Mouse (Mus musculus) bone marrow macrophage, adult 2 months (primary cell): Measurements from ENCODE around the gene Arl4c. TPM values are rescaled to one million over a fixed set of nuclear protein-coding genes. Genes with fewer than 3 reads are reported as not detected.
A peak's percentile ranks its signal among the peaks of the same experiment; 100 is the strongest.

Experiments
- H3K27ac ChIP-seq: 2 replicates; pipeline ENCODE4 v1.5.1; 2012; ENCODE audit warnings: low read depth, low read length; ENCODE audit not compliant: insufficient read depth
- H3K4me1 ChIP-seq: 2 replicates; pipeline ENCODE4 v1.6.1; 2012; ENCODE audit warnings: low read length; ENCODE audit not compliant: control insufficient read depth, insufficient read depth
- H3K4me3 ChIP-seq: 2 replicates; pipeline ENCODE4 v1.5.1; 2012; ENCODE audit warnings: mild to moderate bottlenecking, low read length, moderate library complexity; ENCODE audit not compliant: insufficient read depth
- CTCF ChIP-seq: IDR thresholded peaks from 2 replicates; pipeline ENCODE4 v1.5.1; 2012; ENCODE audit warnings: low read depth, mild to moderate bottlenecking, low read length, moderate library complexity
- POLR2A ChIP-seq: IDR thresholded peaks from 2 replicates; pipeline ENCODE4 v1.6.1; 2012; ENCODE audit warnings: mild to moderate bottlenecking, low read depth, low read length, borderline replicate concordance
- polyA plus RNA-seq: library from polyadenylated mRNA; stranded (reverse); fragments of >200 nt; gene quantifications from 2 replicates; pipeline ENCODE4 v1.2.4, GENCODE M21; 2012; ENCODE audit not compliant: missing spikeins, insufficient read depth, insufficient read length

The Arl4c gene
- polyA plus RNA-seq, 1 experiment, result 146 TPM

- TF ChIP-seq CTCF, result no peak
- no peak for TF ChIP-seq POLR2A
- peaks cover 52% of the 10 kb centered on the region for H3K4me1 ChIP-seq
- no peak overlapping the region for H3K4me3 ChIP-seq
- H3K27ac ChIP-seq, result no peak overlapping the region
Observed at GRCm38 (mm10) chr1:88661209-88661608, 40.8 kb downstream of the Arl4c start.

- Histone ChIP-seq H3K27ac (peak overlapping the region; percentile 49), H3K4me1 (peaks cover 77% of the 10 kb centered on the region)
- TF ChIP-seq POLR2A, result no peak
- TF ChIP-seq CTCF, result no peak
Observed at GRCm38 (mm10) chr1:88658290-88658857, 43.6 kb downstream of the Arl4c start.

GRCm38 (mm10) chr1:88656096-88656480 lies 45.9 kb downstream of the Arl4c start:
- TF ChIP-seq CTCF (no peak), POLR2A (no peak)
- Histone ChIP-seq H3K4me3 (no peak overlapping the region), H3K4me1 (peaks cover 72% of the 10 kb centered on the region), H3K27ac (peak overlapping the region; percentile 92)

More at GRCm38 (mm10) chr1:88658290-88658857, 43.6 kb downstream of the Arl4c start:
- H3K4me3 ChIP-seq, result no peak overlapping the region

GRCm38 (mm10) chr1:88655473-88656095 lies 46.4 kb downstream of the Arl4c start:
- Histone ChIP-seq H3K27ac (peak overlapping the region; percentile 92), H3K4me1 (peaks cover 70% of the 10 kb centered on the region), H3K4me3 (no peak overlapping the region)
- no peak for TF ChIP-seq POLR2A
- no peak for TF ChIP-seq CTCF

- Histone ChIP-seq H3K4me3 (no peak overlapping the region), H3K4me1 (peaks cover 69% of the 10 kb centered on the region), H3K27ac (peak overlapping the region; percentile 92)
- no peak for TF ChIP-seq POLR2A
- TF ChIP-seq CTCF, result no peak
Observed at GRCm38 (mm10) chr1:88654521-88655472, 47.2 kb downstream of the Arl4c start.

- H3K4me3 ChIP-seq, result no peak overlapping the region
- TF ChIP-seq CTCF, result no peak
- H3K4me1 ChIP-seq, result peaks cover 66% of the 10 kb centered on the region
- H3K27ac ChIP-seq, result peak overlapping the region; percentile 92
Observed at GRCm38 (mm10) chr1:88653614-88654520, 48.2 kb downstream of the Arl4c start.

- Histone ChIP-seq H3K4me3 (no peak overlapping the region), H3K4me1 (peaks cover 55% of the 10 kb centered on the region), H3K27ac (peak overlapping the region; percentile 69)
- no peak for TF ChIP-seq POLR2A
- no peak for TF ChIP-seq CTCF
Observed at GRCm38 (mm10) chr1:88652682-88653081, 49.3 kb downstream of the Arl4c start.

- no peak overlapping the region for H3K27ac ChIP-seq
- no peak for TF ChIP-seq CTCF
- TF ChIP-seq POLR2A, result no peak
- no peak overlapping the region for H3K4me3 ChIP-seq
- H3K4me1 ChIP-seq, result peaks cover 50% of the 10 kb centered on the region
Observed at GRCm38 (mm10) chr1:88651668-88652067, 50.4 kb downstream of the Arl4c start.

- Histone ChIP-seq H3K4me1 (peaks cover 23% of the 10 kb centered on the region), H3K27ac (no peak overlapping the region), H3K4me3 (no peak overlapping the region)
- TF ChIP-seq POLR2A (no peak), CTCF (no peak)
Observed at GRCm38 (mm10) chr1:88648742-88649141, 53.3 kb downstream of the Arl4c start.
